Mouse (Mus musculus) liver, embryonic 15.5 days (tissue): ENCODE data around the gene Sec63. TPM values are rescaled to one million over a fixed set of nuclear protein-coding genes. Genes with fewer than 3 reads are reported as not detected.

Source experiments
- ATAC-seq: fragments of 200-750 bp; cut with Nextera tagmentation; 2 replicates; pipeline ENCODE4 v1.8.0; 2017; ENCODE audit warnings: moderate number of reproducible peaks, mild to moderate bottlenecking, moderate library complexity; ENCODE audit not compliant: insufficient read depth
- H3K27ac ChIP-seq: fragments of 300-500 bp; sonication (generic); replicated peaks from 2 replicates; pipeline ENCODE4 v1.5.1; 2015; ENCODE audit warnings: mild to moderate bottlenecking, inconsistent platforms
- H3K27me3 ChIP-seq: fragments of 300-500 bp; sonication (generic); 2 replicates; pipeline ENCODE4 v1.6.1; 2015; ENCODE audit warnings: mild to moderate bottlenecking, inconsistent platforms
- H3K36me3 ChIP-seq: fragments of 300-500 bp; sonication (generic); replicated peaks from 2 replicates; pipeline ENCODE4 v1.6.1; 2015; ENCODE audit warnings: moderate library complexity, mild to moderate bottlenecking, inconsistent platforms
- H3K4me1 ChIP-seq: fragments of 300-500 bp; sonication (generic); replicated peaks from 2 replicates; pipeline ENCODE4 v1.6.1; 2015; ENCODE audit warnings: inconsistent platforms
- H3K4me2 ChIP-seq: fragments of 300-500 bp; sonication (generic); 2 replicates; pipeline ENCODE4 v1.6.1; 2015; ENCODE audit warnings: moderate library complexity, mild to moderate bottlenecking, inconsistent platforms
- H3K4me3 ChIP-seq: fragments of 300-500 bp; sonication (generic); replicated peaks from 2 replicates; pipeline ENCODE4 v1.5.1; 2015; ENCODE audit warnings: mild to moderate bottlenecking, inconsistent platforms
- H3K9ac ChIP-seq: fragments of 300-500 bp; sonication (generic); 2 replicates; pipeline ENCODE4 v1.6.1; 2015; ENCODE audit warnings: moderate library complexity, mild to moderate bottlenecking, inconsistent platforms
- H3K9me3 ChIP-seq: fragments of 300-500 bp; sonication (generic); replicated peaks from 2 replicates; pipeline ENCODE4 v1.6.1; 2016; ENCODE audit warnings: inconsistent platforms
- WGBS: fragments of 180-500 bp; shearing (Covaris S2); methylation state at CpG from one replicate; pipeline ENCODE4 v1.1.7; 2015; ENCODE audit warnings: mixed read lengths; ENCODE audit not compliant: insufficient replicate concordance; 5-methylcytosine and 5-hydroxymethylcytosine counted together
- polyA plus RNA-seq: library from polyadenylated mRNA; unstranded; fragments of >200 nt; fragmentation: Nextera tagmentation; extraction: Ambion mirVana; gene quantifications from 2 replicates; pipeline ENCODE4 v1.2.1, GENCODE M21; 2015

Sec63 gene
- polyA plus RNA-seq, 1 experiment from 2014 or later, result 9.5 TPM

DNA sequence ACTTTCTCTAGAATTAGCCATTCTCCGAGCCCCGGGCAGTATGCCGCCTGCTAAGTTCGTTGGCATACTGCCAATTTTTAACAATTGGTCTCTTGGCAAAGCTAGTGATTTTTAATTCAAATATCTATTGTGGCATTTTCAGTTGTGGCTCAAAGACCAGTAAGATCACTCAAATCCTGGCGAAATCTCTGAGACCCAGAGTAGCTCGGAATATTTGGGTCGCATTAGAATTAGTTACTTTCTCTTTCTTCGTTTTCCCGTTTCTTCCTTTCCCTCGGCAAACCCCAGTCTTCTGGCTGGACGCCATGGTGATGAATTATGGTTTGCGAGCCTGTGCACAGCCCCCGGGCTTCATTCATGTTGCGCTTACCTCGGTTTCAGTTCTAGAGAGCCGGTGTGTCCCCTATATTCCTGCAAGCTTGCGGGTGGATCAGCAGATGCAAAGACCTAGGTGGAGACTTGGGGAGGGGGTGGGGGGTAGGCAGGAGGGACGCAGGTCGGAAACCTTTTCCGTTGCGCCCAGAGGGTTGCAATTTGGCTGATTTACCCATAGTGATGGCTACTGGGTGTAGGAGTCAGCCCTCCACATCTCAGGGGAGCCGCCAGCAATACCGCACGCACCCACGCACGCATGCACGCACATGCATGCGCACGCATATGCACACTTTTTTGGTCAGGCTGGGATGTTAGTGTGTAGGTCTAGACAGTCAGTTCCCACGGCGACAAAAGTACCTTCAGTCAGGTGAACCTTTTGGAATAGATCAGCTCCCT is 102.5 kb downstream of the Sec63 start:
- Histone ChIP-seq H3K4me3 (peak overlapping the region; percentile 18), H3K36me3 (no peaks in the 10 kb centered on the region), H3K9ac (no peak overlapping the region), H3K27ac (no peak overlapping the region), H3K4me1 (0 out of 2 replicates have a peak, but pooled peaks cover 2% of the 10 kb centered on the region), H3K9me3 (no peaks in the 10 kb centered on the region), H3K27me3 (peaks cover 10% of the 10 kb centered on the region), H3K4me2 (peak overlapping the region; percentile 35)
- 47% methylated on average over 31 of the region's 31 CpGs for WGBS
- ATAC-seq, result no peak

DNA sequence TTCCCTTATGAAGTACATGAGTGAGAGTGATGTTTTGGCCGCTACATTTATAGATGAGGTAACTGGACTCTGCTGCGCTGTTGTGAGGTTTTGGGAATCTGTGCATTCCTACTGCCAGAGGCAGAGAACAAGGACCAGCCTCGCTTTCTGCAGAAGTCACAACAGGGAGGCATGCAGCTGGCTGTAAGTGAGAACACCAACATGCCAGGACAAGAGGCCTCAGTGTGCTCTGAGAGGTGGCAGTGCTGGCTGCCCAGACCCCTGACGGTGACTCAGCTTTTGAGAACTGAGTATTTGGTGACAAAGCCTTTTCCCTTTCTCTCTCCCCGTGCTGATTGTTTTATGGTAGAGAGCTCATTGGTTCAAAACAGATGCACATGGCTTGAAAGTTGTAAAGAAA is 103.4 kb downstream of the Sec63 start:
- Histone ChIP-seq H3K9ac (no peak overlapping the region), H3K27ac (no peak overlapping the region), H3K4me1 (0 out of 2 replicates have a peak, but pooled peaks cover 2% of the 10 kb centered on the region), H3K9me3 (no peaks in the 10 kb centered on the region), H3K4me3 (no peak overlapping the region), H3K27me3 (peaks cover 10% of the 10 kb centered on the region), H3K4me2 (no peak overlapping the region), H3K36me3 (no peaks in the 10 kb centered on the region)
- ATAC-seq, result no peak
- 52% methylated on average over 5 of the region's 5 CpGs for WGBS

DNA sequence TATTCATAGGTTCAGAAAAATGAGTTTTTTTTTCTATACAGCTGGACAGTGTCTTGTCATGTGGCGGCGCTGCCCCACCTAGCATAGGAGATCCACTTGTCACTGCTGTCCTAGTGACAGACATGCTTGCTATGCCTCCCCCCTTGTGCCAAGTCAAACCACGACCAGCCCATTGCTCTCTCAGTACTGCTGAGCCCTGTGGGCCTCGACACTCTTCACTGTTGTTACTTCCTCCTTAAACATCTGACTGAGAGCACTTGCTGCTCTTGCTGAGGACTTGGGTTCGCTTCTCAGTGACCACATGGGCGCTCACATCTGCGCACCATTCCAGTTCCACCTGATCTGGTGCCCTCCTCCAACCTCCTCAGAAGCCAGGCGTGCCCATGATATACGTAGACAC is 107.1 kb downstream of the Sec63 start:
- Histone ChIP-seq H3K4me1 (no peaks in the 10 kb centered on the region), H3K36me3 (no peaks in the 10 kb centered on the region), H3K4me2 (no peak overlapping the region), H3K9me3 (no peaks in the 10 kb centered on the region), H3K9ac (no peak overlapping the region), H3K4me3 (no peak overlapping the region), H3K27ac (no peak overlapping the region), H3K27me3 (peaks cover 10% of the 10 kb centered on the region)
- WGBS, result 51% methylated on average over 9 of the region's 9 CpGs
- no peak for ATAC-seq

DNA sequence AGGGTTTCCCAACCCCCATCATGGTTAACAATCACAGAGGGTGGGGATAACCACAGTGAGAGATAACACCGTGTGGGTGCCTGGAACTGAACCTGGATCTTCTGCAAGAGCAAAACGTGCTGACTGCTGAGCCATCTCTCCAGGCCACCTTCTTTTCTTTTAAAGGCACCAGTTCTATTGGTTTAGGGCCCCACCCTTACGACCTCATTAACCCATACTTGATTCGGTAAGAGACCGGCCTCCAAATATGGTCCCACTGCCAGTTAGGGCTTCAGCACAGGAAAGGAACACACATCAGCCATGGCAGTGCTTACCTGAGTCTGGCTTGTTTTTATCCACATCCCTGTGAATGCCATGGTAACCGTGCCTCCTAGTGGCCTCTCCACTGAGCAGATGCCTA is 108.2 kb downstream of the Sec63 start:
- H3K4me3 ChIP-seq, result no peak overlapping the region
- H3K9me3 ChIP-seq, result no peaks in the 10 kb centered on the region
- H3K4me1 ChIP-seq, result no peaks in the 10 kb centered on the region
- H3K4me2 ChIP-seq, result no peak overlapping the region
- no peak overlapping the region for H3K9ac ChIP-seq
- ATAC-seq, result no peak
- H3K36me3 ChIP-seq, result no peaks in the 10 kb centered on the region
- peaks cover 7% of the 10 kb centered on the region; the same call in 1 of the 2 replicates for H3K27me3 ChIP-seq
- 49% methylated on average over 6 of the region's 6 CpGs for WGBS
- no peak overlapping the region for H3K27ac ChIP-seq

DNA sequence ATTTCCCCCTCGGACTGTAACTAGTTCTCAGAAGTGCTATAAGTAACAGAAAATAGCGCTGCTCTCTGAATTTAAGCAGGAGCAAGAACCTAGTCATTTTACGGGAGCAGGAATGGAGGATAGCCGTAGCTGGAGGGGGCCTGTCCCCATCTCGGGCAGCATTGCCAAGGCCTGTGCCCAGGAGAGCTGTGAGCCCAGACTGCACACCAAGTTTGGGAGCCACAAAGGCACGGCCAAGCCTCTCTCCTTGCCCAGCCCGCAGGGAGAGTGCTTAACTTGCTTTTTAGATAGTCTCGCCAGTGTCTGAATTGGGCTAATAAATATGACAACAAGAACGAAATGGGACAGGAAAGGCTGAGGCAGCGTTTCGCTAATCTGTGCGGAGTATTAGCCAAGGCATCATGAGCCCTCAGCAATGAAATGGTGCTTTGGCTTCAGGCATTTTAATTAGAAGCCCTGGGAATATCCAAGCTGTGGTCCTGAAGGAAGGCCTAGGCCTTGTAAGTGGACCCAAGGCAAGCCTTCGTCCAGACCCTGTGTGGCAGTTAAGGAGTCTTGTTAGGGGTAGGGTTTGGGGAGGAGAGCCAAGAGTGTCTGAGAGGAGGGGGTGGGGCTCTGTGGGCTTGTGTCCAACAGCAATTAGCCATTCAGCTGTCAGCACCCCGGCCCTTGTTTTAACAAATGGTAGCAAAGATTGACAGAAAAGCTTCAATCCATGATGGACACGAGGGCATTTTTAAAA is 111.1 kb downstream of the Sec63 start:
- H3K4me3 ChIP-seq, result no peak overlapping the region
- no peaks in the 10 kb centered on the region for H3K27me3 ChIP-seq
- no peak overlapping the region for H3K27ac ChIP-seq
- no peak overlapping the region for H3K9ac ChIP-seq
- WGBS, result 63% methylated on average over 15 of the region's 15 CpGs
- H3K36me3 ChIP-seq, result no peaks in the 10 kb centered on the region
- no peaks in the 10 kb centered on the region for H3K9me3 ChIP-seq
- H3K4me2 ChIP-seq, result no peak overlapping the region
- ATAC-seq, result no peak
- H3K4me1 ChIP-seq, result no peaks in the 10 kb centered on the region

DNA sequence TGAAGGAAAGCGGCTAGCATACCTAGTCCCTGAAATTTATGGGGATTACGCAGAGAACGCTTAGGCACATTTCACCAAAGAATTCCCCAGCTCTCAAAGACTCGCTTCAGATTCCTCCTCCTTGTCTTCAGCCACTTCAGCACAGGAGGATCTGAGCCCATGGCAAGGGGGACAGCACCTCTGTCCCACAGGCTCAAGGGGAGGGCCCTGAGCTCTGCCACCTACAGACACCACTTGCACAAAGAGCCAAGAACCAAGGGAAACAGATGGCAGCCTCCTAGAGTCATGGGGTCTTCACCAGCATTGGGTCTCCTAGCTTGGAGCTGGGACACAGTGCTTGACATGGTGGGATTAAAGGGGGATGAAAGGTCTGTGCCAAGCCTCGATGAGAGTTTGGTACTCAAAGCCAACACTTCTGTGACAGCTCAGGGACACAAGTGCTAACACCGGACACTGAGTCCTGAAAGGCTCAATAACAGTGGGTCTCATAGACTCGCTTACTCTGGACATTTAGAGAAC is 111.8 kb downstream of the Sec63 start:
- Histone ChIP-seq H3K36me3 (no peaks in the 10 kb centered on the region), H3K9ac (no peak overlapping the region), H3K4me2 (no peak overlapping the region), H3K27ac (no peak overlapping the region), H3K4me3 (no peak overlapping the region), H3K27me3 (no peaks in the 10 kb centered on the region), H3K9me3 (no peaks in the 10 kb centered on the region), H3K4me1 (no peaks in the 10 kb centered on the region)
- 68% methylated on average over 7 of the region's 7 CpGs for WGBS
- no peak for ATAC-seq

DNA sequence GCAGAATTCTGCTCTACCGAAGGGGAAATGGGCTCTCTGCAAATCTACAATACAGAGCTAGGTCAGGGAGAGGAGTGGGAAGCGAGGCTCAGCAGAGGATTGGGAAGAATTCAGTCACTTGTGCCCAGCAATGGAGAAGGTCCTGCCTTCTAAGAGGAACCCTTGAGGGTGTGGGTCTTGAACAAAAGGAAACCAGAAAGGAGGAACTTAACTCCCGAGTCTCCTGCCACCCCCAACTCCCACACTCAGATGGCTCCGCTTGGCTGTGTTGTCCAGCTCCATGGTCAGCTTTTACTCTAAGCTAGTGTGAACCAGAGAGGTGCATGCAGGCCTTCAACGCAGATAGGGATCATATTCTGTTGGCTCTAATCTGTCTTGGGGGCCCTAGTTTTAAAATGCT is 114.9 kb downstream of the Sec63 start:
- Histone ChIP-seq H3K36me3 (no peaks in the 10 kb centered on the region), H3K4me3 (no peak overlapping the region), H3K27ac (no peak overlapping the region), H3K9ac (no peak overlapping the region), H3K9me3 (no peaks in the 10 kb centered on the region), H3K27me3 (no peaks in the 10 kb centered on the region), H3K4me1 (no peaks in the 10 kb centered on the region), H3K4me2 (no peak overlapping the region)
- no peak for ATAC-seq
- WGBS, result 22% methylated on average over 5 of the region's 5 CpGs

DNA sequence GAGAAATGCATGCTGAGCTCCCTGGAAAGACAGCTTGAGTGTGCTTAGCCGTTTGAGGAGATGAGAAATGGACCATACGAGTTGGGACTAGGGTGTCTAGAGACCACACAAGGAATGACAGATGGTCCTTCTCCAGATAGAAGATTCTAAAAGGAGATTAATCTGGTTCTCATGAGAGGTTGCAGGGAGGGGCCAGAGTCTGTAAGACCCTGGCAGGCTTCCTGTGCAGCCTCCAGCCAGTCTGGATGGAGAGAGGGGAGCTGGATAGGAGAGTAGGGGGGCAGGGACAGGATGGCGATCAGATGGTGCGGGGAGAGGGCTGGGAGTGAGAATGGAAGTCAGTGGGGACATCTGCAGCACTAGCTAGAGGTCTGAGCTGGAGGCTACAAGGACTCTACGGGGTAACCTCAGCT is 118.0 kb downstream of the Sec63 start:
- Histone ChIP-seq H3K9ac (no peak overlapping the region), H3K4me3 (no peak overlapping the region), H3K36me3 (no peaks in the 10 kb centered on the region), H3K9me3 (no peaks in the 10 kb centered on the region), H3K4me2 (no peak overlapping the region), H3K27ac (no peak overlapping the region), H3K4me1 (no peaks in the 10 kb centered on the region), H3K27me3 (no peaks in the 10 kb centered on the region)
- no peak for ATAC-seq
- WGBS, result 48% methylated on average over 5 of the region's 5 CpGs

DNA sequence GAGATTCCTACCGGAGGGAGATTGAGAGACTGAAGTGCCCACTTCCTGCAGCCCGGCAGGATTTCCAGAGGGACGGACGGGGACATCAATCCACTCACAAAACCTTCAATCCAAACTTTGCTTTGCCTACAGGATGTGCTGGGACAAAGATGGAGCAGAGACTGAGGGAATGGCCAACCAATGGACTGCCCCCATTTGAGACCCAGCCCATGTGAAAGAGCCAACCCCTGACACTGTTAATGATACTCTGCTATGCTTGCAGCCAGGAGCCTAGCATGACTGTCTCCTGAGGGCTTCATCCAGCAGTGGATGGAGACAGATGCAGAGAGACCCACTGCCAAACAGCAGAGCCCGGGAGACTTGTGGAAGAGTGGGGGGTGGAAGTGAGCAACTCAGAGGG is 118.4 kb downstream of the Sec63 start:
- Histone ChIP-seq H3K27ac (no peak overlapping the region), H3K9me3 (no peaks in the 10 kb centered on the region), H3K9ac (no peak overlapping the region), H3K4me2 (no peak overlapping the region), H3K4me1 (no peaks in the 10 kb centered on the region), H3K36me3 (no peaks in the 10 kb centered on the region), H3K4me3 (no peak overlapping the region), H3K27me3 (no peaks in the 10 kb centered on the region)
- ATAC-seq, result no peak
- 30% methylated on average over 5 of the region's 5 CpGs for WGBS
